Mouse (Mus musculus): ENCODE data around the gene Tns3. TPM values are rescaled to one million over a fixed set of nuclear protein-coding genes. Genes with fewer than 3 reads are reported as not detected.
"Not testable (repeated sequence)": the region's sequence is repeated elsewhere in the genome, so short reads cannot be mapped to it uniquely, and the experiment has no call there.

Gene Tns3
- total RNA-seq, 2 experiments from 2014 or later: 69.9 to 73.2 TPM

- DNase-seq (ENCODE audit: low spot score in 2 of 2): peak; percentile 30 to 46
Measured at GRCm38 (mm10) chr11:8624179-8624886, 40.0 kb downstream of the Tns3 start.

DNA sequence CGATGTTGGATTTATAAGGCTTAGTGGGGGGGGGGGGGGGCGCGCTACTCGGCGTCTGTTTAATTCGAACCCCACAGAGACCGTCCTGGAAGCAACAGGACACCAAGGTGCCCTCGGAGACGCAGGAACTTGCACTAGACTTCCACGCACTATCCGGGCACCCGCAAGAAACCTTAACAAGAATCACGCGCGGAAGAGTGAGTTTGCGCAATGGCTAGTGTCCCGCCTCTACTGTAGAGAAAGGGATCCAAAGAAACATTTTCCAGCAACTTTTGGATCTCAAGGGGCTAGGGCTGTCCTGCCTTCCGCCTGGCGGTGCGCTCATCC, 40.5 kb downstream of the Tns3 start:
- DNase-seq (ENCODE audit: low spot score in 2 of 2): no peak

DNA sequence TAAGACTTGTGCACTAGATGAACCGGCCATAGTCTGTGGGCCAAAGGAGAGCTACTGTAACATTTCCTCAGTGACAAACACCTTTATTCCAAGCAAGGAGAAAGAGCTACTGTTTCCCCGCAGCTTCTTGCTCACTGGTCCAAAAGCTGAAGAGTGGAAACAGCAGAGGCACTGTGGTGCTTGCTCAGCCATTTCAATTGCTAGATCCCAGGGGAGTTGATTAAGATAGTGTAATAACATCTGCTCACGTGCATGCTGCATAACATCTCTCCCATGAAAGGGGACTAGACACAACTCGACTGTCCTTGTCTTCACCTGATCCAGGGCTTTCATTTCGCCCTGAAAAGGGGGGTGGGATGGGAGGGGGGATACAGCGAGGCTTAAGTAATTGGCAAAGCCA, 41.7 kb downstream of the Tns3 start:
- peak in 1 of 2 experiments; percentile 34 for DNase-seq (ENCODE audit: low spot score in 2 of 2)

GRCm38 (mm10) chr11:8619111-8619510, 45.2 kb downstream of the Tns3 start:
- DNase-seq (ENCODE audit: low spot score in 2 of 2): not testable (repeated sequence)

DNA sequence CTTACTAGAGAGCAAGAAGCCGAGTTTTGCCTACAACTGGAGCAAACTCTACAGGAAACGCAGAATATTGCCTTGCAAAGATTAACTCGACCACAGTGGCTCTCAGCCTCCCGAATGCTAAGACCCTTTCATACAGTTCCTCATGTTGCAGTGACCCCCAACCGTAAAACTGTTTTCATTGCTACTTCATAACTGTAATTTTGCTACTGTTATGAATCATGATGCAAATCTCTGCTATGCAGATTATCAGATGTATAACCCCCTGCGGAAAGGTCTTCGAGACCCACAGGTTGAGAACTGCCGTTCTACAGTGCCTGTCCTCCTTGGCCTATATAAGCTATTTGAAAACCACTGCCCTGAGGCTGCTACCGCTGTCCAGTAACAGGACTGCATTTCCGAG, 46.0 kb downstream of the Tns3 start:
- DNase-seq (ENCODE audit: low spot score in 2 of 2): no peak

GRCm38 (mm10) chr11:8615436-8615835, 48.9 kb downstream of the Tns3 start:
- DNase-seq (ENCODE audit: low spot score in 2 of 2): no peak

- DNase-seq (ENCODE audit: low spot score in 2 of 2): no peak
Measured at GRCm38 (mm10) chr11:8610456-8610855, 53.9 kb downstream of the Tns3 start.

DNA sequence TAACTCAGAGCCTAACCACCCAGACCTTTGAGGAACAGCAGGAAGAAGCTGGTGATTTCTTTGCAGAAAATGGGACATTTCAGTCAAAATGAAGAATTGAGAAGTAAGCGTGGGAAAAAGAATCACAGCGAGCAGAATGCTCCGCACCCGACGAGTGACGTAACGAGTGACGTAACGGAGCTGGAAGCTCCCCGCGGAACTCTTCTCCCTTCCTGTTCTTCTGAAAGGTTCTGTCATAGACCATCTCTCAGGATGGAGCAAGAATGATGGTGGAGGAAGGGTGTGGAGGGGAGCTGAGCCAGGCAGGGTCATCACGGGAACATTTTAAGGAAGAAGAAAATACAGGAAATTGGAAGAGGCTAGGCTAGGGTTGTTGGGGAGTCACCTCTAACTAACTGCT, 54.5 kb downstream of the Tns3 start:
- DNase-seq (ENCODE audit: low spot score in 2 of 2): no peak

- no peak for DNase-seq (ENCODE audit: low spot score in 2 of 2)
Measured at GRCm38 (mm10) chr11:8607123-8607522, 57.2 kb downstream of the Tns3 start.

GRCm38 (mm10) chr11:8604789-8605569, 59.4 kb downstream of the Tns3 start:
- DNase-seq (ENCODE audit: low spot score in 2 of 2): no peak

DNA sequence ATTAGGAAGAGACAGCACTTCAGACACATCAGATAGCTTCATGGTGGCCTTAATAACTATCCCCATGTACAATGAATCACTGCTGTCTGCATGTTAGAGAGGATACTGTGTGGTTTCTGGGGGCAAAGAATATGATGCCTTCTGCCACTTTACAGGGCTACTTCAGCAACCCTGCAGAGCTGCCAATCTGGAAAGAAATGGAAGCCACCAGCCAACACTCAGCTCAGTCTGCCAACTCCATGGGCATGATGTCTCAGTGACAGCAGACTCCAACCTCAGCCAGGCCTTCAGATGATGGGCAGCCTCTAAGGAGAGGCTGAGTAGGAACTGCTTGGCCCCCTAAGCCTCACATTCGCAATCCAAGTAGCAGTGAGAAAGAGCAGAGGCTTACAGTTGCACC, 61.7 kb downstream of the Tns3 start:
- DNase-seq (ENCODE audit: low spot score in 2 of 2): peak in 1 of 2 experiments; percentile 21

DNA sequence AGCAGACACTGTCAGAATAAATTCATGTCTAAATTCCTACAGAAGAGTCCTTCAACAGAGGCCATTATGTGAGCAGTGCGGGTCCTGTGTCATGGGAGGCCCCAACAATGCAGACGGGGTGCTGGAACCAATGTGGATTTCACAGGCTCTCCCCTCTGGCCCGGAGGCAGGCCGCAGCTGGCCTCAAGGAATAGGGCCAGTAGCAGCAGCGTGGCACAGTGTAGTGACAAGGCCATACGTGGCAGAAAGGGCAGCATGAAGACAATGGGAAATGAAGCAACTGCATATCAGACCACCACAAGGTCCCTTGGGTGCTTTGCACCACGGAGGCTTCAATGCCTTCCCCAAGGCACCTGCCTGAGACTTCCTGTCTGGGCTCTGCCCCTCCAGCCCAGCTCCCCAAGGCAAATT, 62.9 kb downstream of the Tns3 start:
- no peak for DNase-seq (ENCODE audit: low spot score in 2 of 2)

GRCm38 (mm10) chr11:8595642-8596041, 68.7 kb downstream of the Tns3 start:
- DNase-seq (ENCODE audit: low spot score in 2 of 2): no peak

- no peak for DNase-seq (ENCODE audit: low spot score in 2 of 2)
Measured at GRCm38 (mm10) chr11:8593172-8593571, 71.2 kb downstream of the Tns3 start.

- no peak for DNase-seq (ENCODE audit: low spot score in 2 of 2)
Measured at GRCm38 (mm10) chr11:8591271-8591670, 73.1 kb downstream of the Tns3 start.

- DNase-seq (ENCODE audit: low spot score in 2 of 2): peak; percentile 37 to 55
Measured at GRCm38 (mm10) chr11:8589226-8589905, 75.0 kb downstream of the Tns3 start.

GRCm38 (mm10) chr11:8587941-8588340, 76.4 kb downstream of the Tns3 start:
- no peak for DNase-seq (ENCODE audit: low spot score in 2 of 2)

DNA sequence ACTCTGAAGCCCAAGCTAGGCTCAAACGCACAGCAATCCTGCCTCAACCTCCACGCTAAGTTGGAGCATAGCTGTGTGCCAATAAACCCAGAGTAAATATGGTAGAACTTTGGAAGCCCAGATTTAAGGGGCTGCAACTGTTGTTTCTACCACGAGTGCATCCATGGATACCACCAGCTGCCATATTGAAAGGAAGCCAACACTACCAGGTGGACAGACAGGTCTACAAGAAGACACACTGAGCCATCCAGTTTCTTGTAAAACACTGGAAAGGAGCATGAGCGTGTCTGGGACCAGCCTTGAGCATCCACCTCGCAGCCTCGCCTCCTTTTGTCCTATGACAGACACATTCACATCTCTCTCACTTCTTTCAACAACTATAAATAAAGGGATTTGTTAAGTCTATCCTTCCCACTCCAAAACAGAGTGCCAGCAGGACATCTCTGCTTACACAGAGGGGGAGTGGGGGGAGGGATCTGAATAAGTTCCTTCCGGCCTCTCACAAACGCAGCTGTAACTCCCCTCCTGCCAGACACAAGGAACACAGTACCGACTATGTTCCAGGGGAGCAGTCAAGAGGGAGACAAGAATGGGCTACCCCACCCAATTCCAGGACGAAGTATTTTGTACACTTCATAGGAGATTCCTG, 77.2 kb downstream of the Tns3 start:
- DNase-seq (ENCODE audit: low spot score in 2 of 2): no peak

- no peak for DNase-seq (ENCODE audit: low spot score in 2 of 2)
Measured at GRCm38 (mm10) chr11:8586374-8586773, 78.0 kb downstream of the Tns3 start.

- no peak for DNase-seq (ENCODE audit: low spot score in 2 of 2)
Measured at GRCm38 (mm10) chr11:8585686-8586085, 78.6 kb downstream of the Tns3 start.

DNA sequence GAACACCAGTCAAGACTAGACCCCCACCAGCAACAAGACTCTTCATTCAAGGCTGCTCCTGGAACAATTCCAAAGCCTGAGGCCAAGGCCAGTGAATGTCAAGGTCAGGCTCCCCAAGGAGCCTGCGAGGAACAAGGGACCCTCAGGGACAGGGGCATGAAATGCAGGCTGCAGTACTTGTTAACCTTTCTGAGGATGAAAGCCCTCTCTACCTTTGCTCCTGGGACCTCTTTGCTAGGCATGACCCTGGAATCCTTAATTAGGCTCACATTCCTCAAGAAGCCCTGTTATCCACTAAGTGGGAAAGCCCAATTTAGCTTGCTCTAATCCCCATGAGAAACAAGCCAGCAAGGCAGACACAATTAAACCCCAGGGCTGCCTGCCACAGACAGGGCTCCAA, 79.4 kb downstream of the Tns3 start:
- DNase-seq (ENCODE audit: low spot score in 2 of 2): no peak

DNA sequence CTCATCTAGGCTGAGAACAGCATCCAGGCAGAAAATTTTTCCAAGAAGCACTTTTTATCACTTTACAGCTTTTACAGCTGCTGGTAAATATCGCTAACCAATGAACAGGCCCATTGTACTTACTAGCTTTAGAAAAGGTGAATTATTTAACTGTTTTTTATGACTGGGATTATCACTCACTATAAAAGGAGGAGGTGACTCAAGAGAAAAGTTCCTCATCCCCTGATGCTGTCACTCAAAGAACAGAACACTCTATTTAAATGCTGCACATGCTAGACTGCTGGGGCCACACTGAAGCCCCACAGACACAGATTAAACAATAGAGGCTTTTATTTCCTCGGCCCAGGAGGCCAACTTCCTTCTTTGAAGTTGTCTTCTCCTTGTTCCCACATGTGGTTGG, 80.0 kb downstream of the Tns3 start:
- DNase-seq (ENCODE audit: low spot score in 2 of 2): no peak

Data from layer of hippocampus, postnatal 14 days (tissue).